Mouse (Mus musculus) gastrocnemius, postnatal 36 days (tissue): Measurements from ENCODE around the gene H2afv. TPM values are rescaled to one million over a fixed set of nuclear protein-coding genes. Genes with fewer than 3 reads are reported as not detected.

ENCODE experiments used
- DNase-seq, 2 experiments: peaks; one replicate each; pipeline ENCODE4 v3.0.0; 2022
- intact Hi-C: fragments of 180-260 bp; cut with DNase I; formaldehyde crosslinking; loops from one replicate; pipeline ENCODE4 v1.15.1; 2025
- long read RNA-seq, 2 experiments: library from polyadenylated mRNA; stranded (forward); transcript quantifications; one replicate each; pipeline ENCODE4 v2.0.0; 2021
- total RNA-seq, 2 experiments: library from RNA; stranded (reverse); gene quantifications; 2 replicates each; pipeline ENCODE4 v1.2.3; 2021

The H2afv gene
- total RNA-seq: 10 to 100 TPM; 36.4 to 49.2 TPM
- long read RNA-seq, experiment 1, transcript H2afv-201 (4 exons, 519 nt): minor isoform, 13 of 155 reads
- long read RNA-seq, experiment 1, transcript H2afv-202 (5 exons, 1,633 nt): major isoform, 132 of 155 reads
- long read RNA-seq, experiment 1, partial matches to known transcripts: 0 of 155 reads
- long read RNA-seq, experiment 1, other reads (novel, unspliced or antisense): 10 of 155 reads
- long read RNA-seq, experiment 2, transcript H2afv-201 (4 exons, 519 nt): minor isoform, 17 of 242 reads
- long read RNA-seq, experiment 2, transcript H2afv-202 (5 exons, 1,633 nt): major isoform, 209 of 242 reads
- long read RNA-seq, experiment 2, partial matches to known transcripts: 8 of 242 reads
- long read RNA-seq, experiment 2, other reads (novel, unspliced or antisense): 8 of 242 reads

- intact Hi-C loops: no loop called here
- peak; percentile 99 for DNase-seq
Measured at GRCm38 (mm10) chr11:6444077-6444853, at the start of gene H2afv. TSS of gene H2afv (minus strand) at chr11:6444443.

GRCm38 (mm10) chr11:6489691-6490503 lies 45.7 kb upstream of the H2afv start:
- intact Hi-C loops: no loop called here
- peak in 1 of 2 experiments; percentile 34 for DNase-seq

- DNase-seq: no peak
- intact Hi-C loops: no loop called here
Measured at GRCm38 (mm10) chr11:6489257-6489656, 45.0 kb upstream of the H2afv start.

GRCm38 (mm10) chr11:6488041-6488684 lies 43.9 kb upstream of the H2afv start:
- DNase-seq: no peak
- intact Hi-C loops: no loop called here

- intact Hi-C loops: no loop called here
- no peak for DNase-seq
Measured at GRCm38 (mm10) chr11:6487496-6487895, 43.3 kb upstream of the H2afv start.

- no peak for DNase-seq
- intact Hi-C loops: no loop called here
Measured at GRCm38 (mm10) chr11:6486916-6487315, 42.7 kb upstream of the H2afv start.

- intact Hi-C loops: no loop called here
- DNase-seq: no peak
Measured at GRCm38 (mm10) chr11:6484244-6484959, 40.2 kb upstream of the H2afv start.

- intact Hi-C loops: no loop called here
- no peak for DNase-seq
Measured at GRCm38 (mm10) chr11:6483103-6483502, 38.9 kb upstream of the H2afv start.

- DNase-seq: no peak
- intact Hi-C loops: no loop called here
Measured at GRCm38 (mm10) chr11:6481669-6482185, 37.5 kb upstream of the H2afv start.

GRCm38 (mm10) chr11:6480681-6481405 lies 36.6 kb upstream of the H2afv start:
- no peak for DNase-seq
- intact Hi-C loops: no loop called here

- intact Hi-C loops: no loop called here
- DNase-seq: no peak
Measured at GRCm38 (mm10) chr11:6480191-6480590, 35.9 kb upstream of the H2afv start.

- DNase-seq: no peak
- intact Hi-C loops: no loop called here
Measured at GRCm38 (mm10) chr11:6479231-6479630, 35.0 kb upstream of the H2afv start.

GRCm38 (mm10) chr11:6477350-6477749 lies 33.1 kb upstream of the H2afv start:
- intact Hi-C loops: no loop called here
- no peak for DNase-seq

- intact Hi-C loops: no loop called here
- no peak for DNase-seq
Measured at GRCm38 (mm10) chr11:6476876-6477275, 32.6 kb upstream of the H2afv start.

- intact Hi-C loops: no loop called here
- DNase-seq: peak; percentile 86 to 89
Measured at GRCm38 (mm10) chr11:6475867-6476484, 31.7 kb upstream of the H2afv start, which contains the start of gene Purb. TSS of gene Purb (minus strand) at chr11:6475917.

GRCm38 (mm10) chr11:6474874-6475731 lies 30.9 kb upstream of the H2afv start:
- intact Hi-C loops: no loop called here
- DNase-seq: peak; percentile 12 to 49

- no peak for DNase-seq
- intact Hi-C loops: no loop called here
Measured at GRCm38 (mm10) chr11:6474381-6474780, 30.1 kb upstream of the H2afv start.
